ENCODE assay signal across 13 mouse cellular contexts in the genomic region with DNA sequence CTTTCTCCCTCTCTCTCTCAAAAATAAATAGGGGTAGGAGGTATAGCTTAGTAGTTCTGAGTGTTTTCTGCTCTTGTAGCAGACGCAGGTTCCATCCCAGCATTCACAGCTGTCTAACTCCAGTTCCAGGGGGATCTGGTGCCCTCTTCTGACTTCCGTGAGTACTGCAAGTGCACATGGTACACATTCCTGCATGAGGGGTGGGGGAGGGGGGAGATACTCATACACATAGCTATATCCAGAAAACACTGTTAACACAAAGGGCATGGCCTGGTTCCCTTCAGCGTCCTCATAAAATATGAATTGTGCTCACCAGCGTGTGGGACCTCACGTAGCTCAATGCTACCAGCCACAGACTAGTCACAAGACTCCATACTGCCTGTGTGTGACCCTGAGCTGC. TPM values are rescaled to one million over a fixed set of nuclear protein-coding genes. Genes with fewer than 3 reads are reported as not detected.
DNase-seq lines count a peak whose midpoint lies in the region; ATAC-seq and TF ChIP-seq lines count a peak whose summit lies in the region.
"Had no signal": no experiment of that assay in that cellular context is flagged by ENCODE, and none has a peak within 500 bp of the region (broad histone marks: within the 10 kb centered on the region; RNA-seq: fewer than 3 reads in every experiment).

No protein-coding gene starts in this region.

- 74% methylated on average over 5 of the region's 5 CpGs for WGBS in forebrain, embryonic 11.5 days
- 81% methylated on average over 5 of the region's 5 CpGs for WGBS in forebrain, embryonic 15.5 days

- TF ChIP-seq CTCF in left cerebral cortex, adult 2 months (IDR thresholded peaks at IDR 0.05) = peak; percentile 23
- peak; percentile 75 for TF ChIP-seq CTCF in E14TG2a.4 (conservative IDR thresholded peaks at IDR 0.05; ENCODE audit: low read length)

- peak; percentile 66 for DNase-seq in forebrain, embryonic 11.5 days (ENCODE audit: low spot score)
- no peak for DNase-seq in left cerebral cortex, adult 2 months (ENCODE audit: extremely low spot score in 1 of 2, low spot score in 2 of 2)
- no peak for DNase-seq in left cerebral cortex, postnatal 14 days (ENCODE audit: low spot score in 2 of 2)
- peak; percentile 52 for DNase-seq in embryo, embryonic 9.5 days (ENCODE audit: extremely low spot score)
- DNase-seq in urinary bladder, postnatal 36 days (ENCODE audit: low spot score in 2 of 2) = no peak
- DNase-seq in layer of hippocampus, adult 11-12 months (ENCODE audit: low spot score) = no peak
- DNase-seq: cerebellum, postnatal 25 days; heart, postnatal 36 days; left cerebral cortex, postnatal 4 days had no signal

- no peak for ATAC-seq in forebrain, embryonic 11.5 days (replicated peaks; ENCODE audit: low FRiP score)
- ATAC-seq in forebrain, embryonic 15.5 days (replicated peaks) = no peak

- no peak overlapping the region for H3K4me2 ChIP-seq in forebrain, embryonic 11.5 days (ENCODE audit: low read depth, low read length, severe bottlenecking)
- H3K4me2 ChIP-seq in forebrain, embryonic 15.5 days (replicated peaks) = no peak overlapping the region

- H3K9me3 ChIP-seq in forebrain, embryonic 11.5 days (ENCODE audit: control insufficient read depth, low read length) = no peaks in the 10 kb centered on the region
- no peaks in the 10 kb centered on the region for H3K9me3 ChIP-seq in forebrain, embryonic 15.5 days
- H3K9me3 ChIP-seq in E14TG2a.4 (ENCODE audit: low read length) = no peaks in the 10 kb centered on the region

- no peaks in the 10 kb centered on the region for H3K36me3 ChIP-seq in forebrain, embryonic 11.5 days (ENCODE audit: control insufficient read depth, insufficient read depth, low read length)
- no peaks in the 10 kb centered on the region for H3K36me3 ChIP-seq in forebrain, embryonic 15.5 days
- no peaks in the 10 kb centered on the region for H3K36me3 ChIP-seq in E14TG2a.4 (ENCODE audit: insufficient read depth, low read length)

- H3K4me1 ChIP-seq in forebrain, embryonic 11.5 days (replicated peaks; ENCODE audit: control insufficient read depth, insufficient read depth, low read length) = no peaks in the 10 kb centered on the region
- no peaks in the 10 kb centered on the region for H3K4me1 ChIP-seq in forebrain, embryonic 15.5 days
- peaks cover 25% of the 10 kb centered on the region for H3K4me1 ChIP-seq in E14TG2a.4 (replicated peaks; ENCODE audit: low read depth, low read length)

- no peak overlapping the region for H3K27ac ChIP-seq in forebrain, embryonic 11.5 days (ENCODE audit: low read depth, low read length)
- no peak overlapping the region for H3K27ac ChIP-seq in forebrain, embryonic 15.5 days (replicated peaks)
- no peak overlapping the region for H3K27ac ChIP-seq in left cerebral cortex, adult 2 months

- H3K9ac ChIP-seq in forebrain, embryonic 11.5 days (ENCODE audit: low read length) = no peak overlapping the region
- no peak overlapping the region for H3K9ac ChIP-seq in forebrain, embryonic 15.5 days (replicated peaks)

- no peaks in the 10 kb centered on the region for H3K27me3 ChIP-seq in forebrain, embryonic 11.5 days (ENCODE audit: control insufficient read depth, insufficient read depth, low read length)
- no peaks in the 10 kb centered on the region for H3K27me3 ChIP-seq in forebrain, embryonic 15.5 days
- no peaks in the 10 kb centered on the region for H3K27me3 ChIP-seq in E14TG2a.4 (ENCODE audit: insufficient read depth, low read length)

- no peak overlapping the region for H3K4me3 ChIP-seq in forebrain, embryonic 11.5 days (ENCODE audit: low read depth, low read length)
- no peak overlapping the region for H3K4me3 ChIP-seq in forebrain, embryonic 15.5 days
- no peak overlapping the region for H3K4me3 ChIP-seq in left cerebral cortex, adult 2 months
- H3K4me3 ChIP-seq in E14TG2a.4 (replicated peaks; ENCODE audit: low read length) = no peak overlapping the region

- intact Hi-C loops in left cerebral cortex, adult 2 months (cut with DNase I) = no loop called here
- intact Hi-C loops in left cerebral cortex, postnatal 14 days (cut with DNase I) = no loop called here

RNA-seq across cellular contexts. Expression of a gene that starts 27.0 kb away (rescaled TPM):
- not detected in 2 replicates for polyA plus RNA-seq in forebrain, embryonic 11.5 days (2014; fragmentation: Nextera tagmentation; extraction: Ambion mirVana)
- polyA plus RNA-seq in forebrain, embryonic 15.5 days (2015; fragmentation: Nextera tagmentation; extraction: Ambion mirVana) = 0.14 and 0.17 TPM in 2 replicates
- total RNA-seq in left cerebral cortex, adult 2 months (2021) = not detected
- under 1 TPM in 1 of 2 experiments, not detected in 1; 0.13 TPM for total RNA-seq in left cerebral cortex, postnatal 14 days (2021)
- total RNA-seq: heart, postnatal 36 days; neutrophil, adult 5-6 weeks had no signal
- polyA plus RNA-seq: spleen, adult 2 months had no signal

Comparison
In these comparisons a context has a peak if more than half of its experiments do, and no peak if none do; other contexts are left out.
1. DNase-seq: peak in forebrain, embryonic 11.5 days (single experiment) and embryo, embryonic 9.5 days (single experiment); none in left cerebral cortex, adult 2 months (0 of 2), left cerebral cortex, postnatal 14 days (0 of 2), urinary bladder, postnatal 36 days (0 of 2) and layer of hippocampus, adult 11-12 months (single experiment).